Mouse (Mus musculus): ENCODE data around the gene Hid1.

Hid1 gene

GRCm38 (mm10) chr11:115337350-115337749 is 30.2 kb downstream of the Hid1 start:
- DNase-seq (ENCODE audit: low spot score in 2 of 2), result no peak

DNA sequence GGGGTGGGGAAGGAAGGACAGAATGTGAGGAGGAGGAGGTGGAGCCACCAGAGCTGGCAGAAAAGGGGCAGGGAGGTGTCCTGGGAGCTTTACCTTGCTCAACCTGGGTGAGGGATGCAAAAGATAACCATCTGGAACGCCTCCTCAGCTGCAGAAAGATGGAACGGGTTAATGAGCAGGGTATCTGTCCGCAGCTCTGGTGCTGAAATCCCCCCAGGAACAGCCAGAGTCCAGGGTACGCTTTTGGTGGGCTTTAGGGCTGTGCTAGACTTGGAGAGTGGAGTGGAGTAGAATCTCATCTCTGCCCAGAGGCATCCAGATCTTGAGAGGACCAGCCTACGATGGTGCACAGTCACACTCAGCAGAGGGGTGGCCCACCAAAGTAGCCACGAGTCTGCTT is 31.4 kb downstream of the Hid1 start:
- no peak for DNase-seq (ENCODE audit: low spot score in 2 of 2)

DNA sequence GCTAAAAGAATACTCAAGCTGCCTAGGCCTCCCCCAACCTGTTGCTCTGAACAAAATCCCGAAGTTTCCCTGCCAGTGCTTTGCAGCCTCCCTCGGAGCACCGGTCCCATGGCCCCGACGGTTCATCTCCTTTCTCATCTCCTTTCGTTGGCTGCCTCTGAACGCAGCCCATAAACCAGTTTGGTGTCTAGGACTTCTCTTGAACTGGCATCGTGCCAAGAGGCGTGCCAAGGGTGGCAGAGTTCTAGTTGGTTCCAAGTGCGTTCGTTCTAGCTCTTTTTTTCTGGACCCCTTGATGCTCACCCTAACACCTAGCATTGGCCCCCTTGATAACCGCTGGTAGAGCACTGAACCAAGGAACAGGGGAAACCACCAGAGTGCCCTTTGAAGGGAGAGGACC is 32.3 kb downstream of the Hid1 start:
- DNase-seq (ENCODE audit: low spot score in 2 of 2), result no peak

- DNase-seq (ENCODE audit: low spot score in 2 of 2), result no peak
These were observed 33.0 kb downstream of the Hid1 start, which contains the start of gene Otop3 for GRCm38 (mm10) chr11:115334531-115334930. Gene Otop3, plus strand, starts transcription at chr11:115334731.

- peak in 1 of 2 experiments; percentile 50 for DNase-seq (ENCODE audit: low spot score in 2 of 2)
These were observed 38.2 kb downstream of the Hid1 start for GRCm38 (mm10) chr11:115329339-115329738.

- DNase-seq (ENCODE audit: low spot score in 2 of 2), result no peak
These were observed 40.8 kb downstream of the Hid1 start for GRCm38 (mm10) chr11:115326730-115327129.

DNA sequence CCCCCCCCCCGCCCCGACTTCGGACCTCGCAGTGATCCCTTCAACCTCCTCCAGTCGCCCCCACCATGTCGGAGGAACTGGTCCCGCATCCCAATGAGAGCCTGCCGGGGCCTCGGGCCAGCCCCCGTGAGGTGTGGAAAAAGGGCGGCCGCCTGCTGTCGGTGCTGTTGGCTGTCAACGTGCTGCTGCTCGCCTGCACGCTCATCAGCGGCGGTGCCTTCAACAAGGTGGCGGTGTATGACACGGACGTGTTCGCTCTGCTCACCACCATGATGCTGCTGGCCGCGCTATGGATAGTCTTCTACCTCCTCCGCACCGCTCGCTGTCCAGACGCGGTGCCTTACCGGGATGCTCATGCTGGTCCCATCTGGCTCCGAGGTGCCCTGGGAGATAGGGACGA is 44.2 kb downstream of the Hid1 start:
- DNase-seq (ENCODE audit: low spot score in 2 of 2), result no peak

DNA sequence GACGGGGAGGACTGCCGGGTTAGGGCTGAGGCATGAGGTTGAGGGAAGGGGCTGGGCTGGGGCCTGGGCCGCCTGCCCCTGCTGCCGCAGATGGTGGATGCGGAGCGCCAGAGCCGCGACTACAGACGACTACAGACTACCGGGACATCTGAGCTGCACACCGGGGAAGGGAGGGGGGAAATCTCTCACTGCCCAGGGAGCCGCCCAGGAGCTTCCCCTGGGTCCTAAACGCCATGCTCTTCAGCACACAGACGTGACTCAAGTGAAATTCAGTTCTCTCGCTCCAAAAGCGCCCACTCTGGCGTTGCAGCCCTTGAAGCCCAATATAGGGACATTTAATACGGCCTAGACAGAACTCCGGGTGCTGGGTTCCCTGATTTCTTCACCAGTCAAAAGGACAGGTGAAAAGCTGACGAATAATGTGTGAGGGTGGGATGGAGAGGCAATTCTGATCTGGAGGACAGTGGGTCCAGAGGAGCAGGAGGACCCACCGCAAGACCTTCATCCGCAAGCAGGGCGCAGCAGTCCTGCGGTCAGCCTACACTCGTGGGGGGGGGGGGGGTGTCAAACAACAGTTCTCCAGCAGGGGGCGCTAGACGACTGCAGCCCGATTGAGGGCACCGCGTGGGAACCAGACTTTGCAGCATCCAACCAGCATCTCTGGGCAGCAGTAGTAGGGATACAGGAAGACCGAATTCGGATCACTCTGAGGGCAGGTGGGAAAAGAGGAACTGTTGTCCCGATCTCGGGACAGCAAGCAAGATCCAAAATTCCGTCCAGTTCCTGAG is 45.5 kb downstream of the Hid1 start, which contains the start of gene Ush1g:
Gene Ush1g, minus strand, starts transcription at position 136 of the 788 bp plus-strand sequence.
- peak in 1 of 2 experiments; percentile 66 for DNase-seq (ENCODE audit: low spot score in 2 of 2)

DNA sequence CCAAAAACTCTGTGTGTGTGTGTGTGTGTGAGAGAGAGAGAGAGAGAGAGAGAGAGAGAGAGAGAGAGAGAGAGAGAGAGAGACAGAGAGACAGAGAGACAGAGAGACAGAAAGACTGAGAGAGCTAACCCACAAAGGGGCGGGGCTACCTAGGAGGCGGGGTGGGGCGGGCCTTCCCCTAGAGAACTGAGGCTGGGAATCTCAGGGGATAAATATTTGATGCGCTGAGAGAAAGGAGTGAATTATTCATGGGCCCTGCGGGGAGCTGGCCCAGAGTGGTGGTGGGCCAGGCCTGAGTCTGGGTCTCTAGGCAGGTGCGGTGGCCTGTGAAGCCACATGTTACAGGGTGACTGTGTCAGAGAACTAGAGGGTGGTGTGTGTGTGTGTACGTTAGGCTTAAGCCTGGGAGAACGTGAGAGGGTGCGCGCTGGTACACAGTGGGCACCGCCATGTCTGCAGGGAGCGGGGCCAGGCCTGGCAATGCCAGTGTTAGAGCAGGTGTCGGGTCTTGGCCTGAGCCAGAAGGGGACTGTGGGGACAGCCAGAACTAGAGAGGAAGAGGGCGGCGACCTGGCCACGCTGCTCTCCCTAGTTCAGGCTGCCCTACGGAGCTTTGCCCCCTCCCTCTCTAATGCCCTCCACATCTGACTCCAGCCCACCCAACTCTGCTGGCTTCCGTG is 47.7 kb downstream of the Hid1 start:
- DNase-seq (ENCODE audit: low spot score in 2 of 2), result no peak

DNA sequence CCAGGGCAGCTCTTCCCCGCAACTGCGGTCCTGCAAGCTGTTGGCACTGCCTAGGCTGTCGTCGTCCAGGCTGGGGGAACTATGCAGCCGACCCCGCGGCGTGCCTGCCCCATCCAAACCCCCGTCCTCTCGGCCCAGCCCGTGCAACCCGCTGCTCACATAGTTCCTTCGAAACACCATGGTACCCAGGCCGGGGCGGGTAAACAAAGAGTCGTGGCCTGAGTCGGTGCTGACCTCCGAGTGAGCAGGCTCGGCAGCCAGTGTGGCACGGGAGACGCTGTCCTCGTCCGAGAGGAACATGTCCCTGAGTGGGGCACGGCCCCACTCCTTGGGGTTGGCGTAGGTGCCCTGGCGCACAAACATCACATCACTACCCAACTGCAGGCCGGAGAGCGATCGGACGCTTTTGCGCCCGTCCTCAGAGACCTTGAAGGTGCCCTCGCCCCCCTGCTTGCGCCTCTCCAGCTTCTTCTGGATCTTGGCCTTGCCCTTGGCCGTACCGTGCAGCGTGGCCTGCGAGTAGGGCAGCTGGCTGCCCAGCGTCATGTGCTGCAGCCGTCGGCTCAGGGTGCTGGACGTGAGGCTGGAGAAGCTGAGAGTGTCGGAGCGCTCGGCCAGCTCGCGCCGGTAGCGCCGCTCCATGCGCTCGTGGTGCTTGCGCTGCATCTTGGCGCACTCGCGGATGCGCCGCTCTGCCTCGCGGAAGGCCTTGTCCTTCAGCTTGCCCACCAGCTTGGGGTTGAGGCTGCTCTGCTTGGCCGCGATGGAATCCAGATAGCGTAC is 49.1 kb downstream of the Hid1 start:
- DNase-seq (ENCODE audit: low spot score in 2 of 2), result no peak

DNA sequence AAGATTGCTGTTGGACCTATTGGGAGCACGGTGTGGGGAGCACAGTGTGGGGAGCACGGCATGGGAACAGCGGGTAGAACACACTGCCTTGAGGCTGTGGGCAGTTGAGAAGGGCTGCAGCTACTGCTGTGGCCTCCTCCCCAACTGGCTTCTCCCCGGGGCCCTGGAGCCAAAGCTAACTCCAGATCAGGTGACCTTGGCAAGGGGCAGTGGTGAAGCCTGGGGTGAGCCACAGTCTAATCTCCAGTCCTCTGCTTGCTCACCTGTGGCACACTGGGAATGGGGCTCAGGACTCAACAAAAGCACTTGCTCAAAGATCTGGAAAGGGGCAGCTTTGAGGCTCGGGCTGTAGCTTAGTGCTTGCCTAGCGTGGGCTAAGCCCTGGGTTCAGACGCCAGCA is 50.4 kb downstream of the Hid1 start:
- DNase-seq (ENCODE audit: low spot score in 2 of 2), result no peak

DNA sequence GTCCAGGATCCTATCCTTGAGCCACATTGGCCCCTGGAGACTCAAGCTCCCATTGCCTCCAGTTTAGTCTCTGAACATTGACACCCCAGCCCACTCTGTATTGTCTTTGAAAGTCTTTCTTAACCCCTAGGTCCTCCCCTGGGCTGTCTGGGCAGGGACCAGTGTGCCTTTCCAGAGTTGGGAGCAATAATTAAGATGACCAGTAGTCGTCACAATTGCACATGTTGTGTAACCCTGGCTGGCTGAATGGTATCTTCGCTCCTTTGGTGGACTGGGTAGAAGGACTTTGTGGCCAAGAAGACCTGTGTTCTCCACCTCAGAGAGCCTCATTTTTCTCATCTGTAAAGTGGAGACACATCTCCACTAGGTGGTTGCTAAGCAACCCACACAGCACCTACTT is 53.3 kb downstream of the Hid1 start:
- DNase-seq (ENCODE audit: low spot score in 2 of 2), result no peak

DNA sequence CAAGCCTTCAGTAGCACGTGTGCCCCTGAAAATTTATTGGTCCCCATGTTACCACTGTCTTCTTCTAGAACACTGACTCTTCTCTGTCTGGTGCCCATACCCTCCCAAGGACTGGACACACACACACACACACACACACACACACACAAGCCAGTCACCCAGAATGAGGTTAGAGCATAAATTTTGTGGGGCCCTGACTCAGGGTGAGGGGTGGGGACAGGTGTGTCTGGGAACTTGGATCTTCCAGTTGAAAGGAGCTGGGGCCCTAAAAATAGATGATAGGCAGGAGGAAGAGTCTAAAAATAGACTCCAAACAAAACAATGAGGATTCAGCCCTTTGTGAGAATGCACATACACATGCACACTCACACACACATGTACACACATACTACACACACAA is 58.8 kb downstream of the Hid1 start:
- no peak for DNase-seq (ENCODE audit: low spot score in 2 of 2)

GRCm38 (mm10) chr11:115306863-115307262 is 60.7 kb downstream of the Hid1 start, which contains the start of gene Otop2:
Gene Otop2, plus strand, starts transcription at chr11:115307163.
- no peak for DNase-seq (ENCODE audit: low spot score in 2 of 2)

DNA sequence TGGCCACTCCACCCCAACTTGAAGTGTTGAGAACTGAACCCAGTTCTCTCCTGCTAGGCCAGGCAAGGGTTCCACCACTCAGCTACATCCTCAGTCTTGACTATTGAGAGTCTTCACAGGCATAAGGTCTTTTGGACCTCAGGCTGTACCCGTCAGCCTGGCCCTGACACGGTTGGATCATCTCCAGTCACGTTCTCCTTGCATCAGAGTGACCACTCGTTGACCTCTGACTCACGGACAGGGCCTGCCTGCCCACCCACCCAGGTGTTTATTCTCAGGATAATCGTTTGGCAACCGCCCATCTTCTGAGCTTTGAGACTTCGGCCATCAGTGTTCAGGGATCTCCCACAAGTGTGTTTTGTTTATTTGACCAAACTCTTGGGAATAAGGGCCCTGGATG is 64.4 kb downstream of the Hid1 start:
- no peak for DNase-seq (ENCODE audit: low spot score in 2 of 2)

GRCm38 (mm10) chr11:115301351-115301750 is 66.2 kb downstream of the Hid1 start:
- DNase-seq (ENCODE audit: low spot score in 2 of 2), result no peak

DNA sequence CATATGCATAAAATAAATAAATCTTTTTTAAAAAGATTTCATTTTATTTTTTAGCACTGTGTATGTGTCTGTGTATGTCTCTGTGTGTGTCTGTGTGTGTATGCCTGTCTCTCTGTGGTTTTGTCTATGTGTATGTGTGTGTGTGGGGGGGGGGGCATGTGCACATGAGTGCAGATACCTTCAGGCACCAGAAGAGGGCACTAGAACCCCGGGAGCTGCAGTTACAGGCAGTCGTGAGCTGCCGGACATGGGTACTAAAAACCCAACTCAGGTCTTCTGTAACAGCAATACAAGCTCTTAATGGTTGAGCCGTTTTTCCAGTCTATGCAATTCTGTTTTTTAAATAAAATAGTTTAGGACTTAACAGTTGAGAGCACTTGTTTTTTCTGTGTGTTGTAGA is 66.8 kb downstream of the Hid1 start:
- no peak for DNase-seq (ENCODE audit: low spot score in 2 of 2)

DNA sequence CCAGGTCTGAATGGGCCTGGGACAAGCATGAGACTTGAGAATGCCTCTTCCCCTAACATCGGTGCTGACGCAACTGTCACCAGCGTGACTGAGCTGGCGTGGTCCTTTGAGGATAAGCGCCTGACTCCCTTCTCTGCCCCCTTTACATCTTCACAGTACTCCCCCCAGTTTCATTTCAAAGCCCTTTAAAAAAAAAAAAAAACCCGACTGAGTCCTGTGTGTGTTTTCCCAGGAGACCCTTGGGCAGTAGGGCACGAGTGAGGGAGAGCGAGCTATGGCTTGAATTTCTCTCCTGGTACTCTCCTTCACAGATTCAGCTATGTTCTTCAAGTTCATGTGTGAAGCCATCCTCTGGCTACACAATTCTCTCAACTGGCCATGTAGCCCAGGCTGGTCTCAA is 69.4 kb downstream of the Hid1 start:
- DNase-seq (ENCODE audit: low spot score in 2 of 2), result no peak

Measured in thymus, postnatal 10 days (tissue).